Mouse (Mus musculus): Measurements from ENCODE around the gene Sh3gl1. TPM values are rescaled to one million over a fixed set of nuclear protein-coding genes. Genes with fewer than 3 reads are reported as not detected.
A peak's percentile ranks its signal among the peaks of the same experiment; 100 is the strongest.
"Not testable (repeated sequence)": the region's sequence is repeated elsewhere in the genome, so short reads cannot be mapped to it uniquely, and the experiment has no call there.

Gene Sh3gl1
- 131 and 138 TPM in 2 replicates for polyA plus RNA-seq (2016; fragmentation: Nextera tagmentation; extraction: Ambion mirVana)

DNA sequence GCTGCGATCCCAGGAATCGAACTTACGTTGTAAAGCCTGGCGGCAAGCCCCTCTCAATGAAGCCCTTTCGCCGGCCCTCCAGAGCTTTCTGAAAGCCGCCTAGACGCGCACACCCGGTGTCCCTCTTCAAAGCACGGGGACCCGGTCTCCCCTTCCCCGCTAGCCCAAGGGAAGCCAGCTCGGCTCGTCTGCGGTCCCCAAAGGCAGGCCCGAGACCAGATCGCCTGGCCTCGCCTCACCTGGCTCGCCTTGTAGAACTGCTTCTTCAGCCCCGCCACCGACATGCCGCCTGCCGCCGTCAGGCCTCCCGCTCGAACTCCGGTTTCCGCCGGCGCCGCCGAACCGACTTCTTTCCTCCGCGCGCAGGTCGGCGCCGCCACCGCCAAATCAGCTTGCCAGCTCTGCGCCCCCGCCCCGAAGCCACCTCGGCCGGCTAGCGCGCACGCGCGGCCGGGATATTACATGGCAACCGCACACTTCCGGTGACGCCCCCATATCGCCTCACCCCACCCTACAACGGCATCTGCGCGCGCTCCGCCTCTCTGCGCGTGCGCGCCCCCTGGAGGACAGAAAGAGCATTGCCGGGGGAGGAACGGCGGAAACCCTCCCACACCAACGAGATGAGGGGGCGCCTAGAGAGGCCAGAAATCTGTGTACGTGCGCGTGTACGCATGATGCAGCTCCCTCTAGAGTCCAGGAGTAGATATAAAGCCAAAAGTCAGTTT lies at the start of gene Sh3gl1:
TSS of gene Sh3gl1 (minus strand) at position 460 of the 725 bp plus-strand sequence.
- Histone ChIP-seq H3K4me3 (peak within 1 kb of the TSS; percentile 85), H3K27ac (replicated peaks) (peak within 1 kb of the TSS; percentile 90), H3K4me2 (replicated peaks) (peak within 1 kb of the TSS; percentile 67), H3K4me1 (peaks cover 36% of the 10 kb centered on the region), H3K9ac (replicated peaks) (peak within 1 kb of the TSS; percentile 87), H3K27me3 (no peaks in the 10 kb centered on the region), H3K9me3 (no peaks in the 10 kb centered on the region), H3K36me3 (peaks cover 26% of the 10 kb centered on the region)
- peak; percentile 90 for ATAC-seq (ENCODE audit: low FRiP score, low read depth)
- WGBS: under 1% methylated on average over 74 of the region's 74 CpGs

- Histone ChIP-seq H3K9ac (replicated peaks) (peak overlapping the region; percentile 98), H3K4me1 (peaks cover 31% of the 10 kb centered on the region), H3K9me3 (no peaks in the 10 kb centered on the region), H3K4me2 (replicated peaks) (peak overlapping the region; percentile 99), H3K36me3 (peaks cover 22% of the 10 kb centered on the region), H3K4me3 (peak overlapping the region; percentile 94), H3K27me3 (no peaks in the 10 kb centered on the region), H3K27ac (replicated peaks) (peak overlapping the region; percentile 65)
- peak; percentile 47 for ATAC-seq (ENCODE audit: low FRiP score, low read depth)
- WGBS: 8% methylated on average over 8 of the region's 8 CpGs
These were observed 44.5 kb upstream of the Sh3gl1 start for GRCm38 (mm10) chr17:56080781-56081585.

DNA sequence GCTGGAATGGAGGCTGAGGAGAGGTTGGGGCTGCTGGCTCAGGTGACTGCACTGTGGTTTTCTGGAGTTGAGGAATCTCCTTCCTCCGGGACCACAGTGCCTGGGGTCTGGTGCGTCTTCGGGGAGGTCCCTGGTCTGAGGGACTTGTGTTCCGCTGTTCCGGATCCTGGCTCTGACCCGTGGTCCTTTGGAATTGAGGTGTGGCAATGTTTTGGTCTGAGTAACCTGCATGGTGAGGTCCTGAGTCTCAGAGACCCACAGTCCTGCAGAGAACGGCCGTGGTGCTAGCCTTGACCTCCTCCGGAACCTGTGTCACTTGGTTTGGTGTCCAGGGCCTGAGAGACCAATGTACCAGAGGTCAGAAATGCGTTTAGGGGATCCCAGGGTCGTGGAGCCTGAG lies 43.5 kb upstream of the Sh3gl1 start:
- peak overlapping the region; percentile 99 for H3K4me2 ChIP-seq (replicated peaks)
- H3K4me1 ChIP-seq: peaks cover 37% of the 10 kb centered on the region
- peak overlapping the region; percentile 75 for H3K27ac ChIP-seq (replicated peaks)
- peak overlapping the region; percentile 98 for H3K9ac ChIP-seq (replicated peaks)
- no peaks in the 10 kb centered on the region for H3K27me3 ChIP-seq
- H3K9me3 ChIP-seq: no peaks in the 10 kb centered on the region
- H3K4me3 ChIP-seq: peak overlapping the region; percentile 94
- H3K36me3 ChIP-seq: peaks cover 17% of the 10 kb centered on the region
- ATAC-seq (ENCODE audit: low FRiP score, low read depth): no peak
- WGBS: 1% methylated on average over 11 of the region's 11 CpGs

DNA sequence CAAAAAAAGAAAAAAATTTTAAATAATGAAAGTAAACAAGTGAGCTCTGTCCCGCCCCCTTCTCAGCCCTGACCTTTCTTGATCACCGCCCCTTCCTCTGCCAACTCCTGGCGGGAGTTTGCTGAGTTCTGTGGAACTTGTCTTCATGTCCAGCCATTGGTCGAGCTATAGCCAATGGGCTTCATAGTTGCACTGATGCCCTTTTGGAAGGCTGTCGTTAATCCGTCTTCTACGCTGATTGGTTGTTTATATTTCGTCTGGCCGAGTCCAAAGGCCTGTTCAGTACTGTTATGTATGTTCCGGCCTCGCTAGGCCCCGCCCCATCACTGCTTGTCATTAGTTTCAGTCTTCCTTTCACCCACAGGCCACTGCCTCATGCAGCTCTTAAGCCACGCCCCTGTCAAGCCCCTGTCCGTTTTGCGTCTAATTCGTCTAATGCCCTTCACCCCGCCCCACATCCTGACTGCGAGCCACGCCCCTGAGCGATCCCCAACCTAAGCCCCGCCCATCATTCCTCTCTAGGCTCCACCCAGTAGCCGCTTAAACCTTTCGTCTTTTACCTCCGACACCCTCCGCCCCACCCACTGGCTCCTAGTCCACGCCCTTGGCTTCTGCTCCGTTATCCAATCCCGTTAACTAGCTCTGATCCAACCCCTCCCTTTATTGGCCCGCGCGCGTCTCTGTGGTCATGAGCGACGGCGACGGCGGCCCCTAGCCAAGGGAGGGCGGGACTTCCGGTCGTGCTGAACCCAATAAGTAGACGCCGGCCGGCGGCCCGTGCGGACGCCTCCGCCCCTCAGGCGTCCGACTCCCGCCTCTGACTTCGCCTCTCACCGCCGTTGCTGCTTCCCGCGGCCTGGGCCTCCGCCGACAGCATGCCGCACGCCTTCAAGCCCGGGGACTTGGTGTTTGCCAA lies 42.7 kb upstream of the Sh3gl1 start, which contains the start of gene Hdgfl2:
TSS of gene Hdgfl2 (plus strand) at position 755 of the 916 bp plus-strand sequence.
- H3K36me3 ChIP-seq: peaks cover 12% of the 10 kb centered on the region
- under 1% methylated on average over 61 of the region's 61 CpGs for WGBS
- H3K9me3 ChIP-seq: no peaks in the 10 kb centered on the region
- H3K27me3 ChIP-seq: no peaks in the 10 kb centered on the region
- H3K27ac ChIP-seq (replicated peaks): peak within 1 kb of the TSS; percentile 75
- peak within 1 kb of the TSS; percentile 94 for H3K4me3 ChIP-seq
- peak within 1 kb of the TSS; percentile 98 for H3K9ac ChIP-seq (replicated peaks)
- H3K4me1 ChIP-seq: peaks cover 41% of the 10 kb centered on the region
- peak; percentile 94 for ATAC-seq (ENCODE audit: low FRiP score, low read depth)
- H3K4me2 ChIP-seq (replicated peaks): peak within 1 kb of the TSS; percentile 99

DNA sequence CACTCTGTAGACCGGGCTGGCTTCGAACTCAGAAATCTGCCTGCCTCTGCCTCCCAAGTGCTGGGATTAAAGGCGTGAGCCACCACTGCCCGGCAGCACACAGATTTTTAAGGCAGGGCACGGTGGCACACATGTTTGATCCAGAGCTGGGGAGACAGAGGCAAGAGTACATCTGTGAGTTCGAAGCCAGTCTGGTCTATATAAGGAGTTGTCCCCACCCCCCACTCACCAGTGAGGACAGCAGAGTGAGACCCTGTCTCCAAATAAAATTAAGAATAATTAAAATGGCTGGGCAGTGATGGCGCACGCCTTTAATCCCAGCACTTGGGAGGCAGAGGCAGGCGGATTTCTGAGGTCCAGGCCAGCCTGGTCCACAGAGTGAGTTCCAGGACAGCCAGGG lies 41.9 kb upstream of the Sh3gl1 start:
- H3K4me3 ChIP-seq: peak overlapping the region; percentile 94; the same call in 1 of the 2 replicates
- H3K9me3 ChIP-seq; H3K27me3 ChIP-seq; H3K36me3 ChIP-seq; ATAC-seq (ENCODE audit: low FRiP score, low read depth); H3K9ac ChIP-seq (replicated peaks): not testable (repeated sequence)
- H3K4me1 ChIP-seq: peaks cover 46% of the 10 kb centered on the region
- H3K27ac ChIP-seq (replicated peaks): peak overlapping the region; percentile 39; the same call in 1 of the 2 replicates
- 72% methylated on average over 9 of the region's 9 CpGs for WGBS
- H3K4me2 ChIP-seq (replicated peaks): peak overlapping the region; percentile 99

DNA sequence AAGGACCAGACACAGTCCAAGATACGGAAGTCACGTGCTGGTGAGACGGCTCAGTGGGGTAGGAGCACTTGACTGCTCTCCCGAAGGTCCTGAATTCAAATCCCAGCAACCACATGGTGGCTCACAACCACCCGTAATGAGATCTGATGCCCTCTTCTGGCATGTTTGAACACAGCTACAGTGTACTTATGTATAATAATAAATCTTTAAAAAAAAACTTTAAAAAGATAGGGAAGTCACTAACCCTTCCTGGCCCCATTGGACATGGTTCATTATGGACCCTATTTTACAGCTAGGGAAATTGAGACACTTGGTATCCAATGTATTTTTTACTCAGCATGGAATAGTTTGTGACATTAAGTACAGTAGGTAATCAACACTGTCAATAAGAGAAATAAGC lies 41.1 kb upstream of the Sh3gl1 start:
- no peak overlapping the region for H3K4me3 ChIP-seq
- peaks cover 3% of the 10 kb centered on the region; the same call in 1 of the 2 replicates for H3K36me3 ChIP-seq
- WGBS: 86% methylated on average over 5 of the region's 5 CpGs
- no peaks in the 10 kb centered on the region for H3K9me3 ChIP-seq
- peaks cover 45% of the 10 kb centered on the region for H3K4me1 ChIP-seq
- H3K27ac ChIP-seq (replicated peaks): no peak overlapping the region
- no peak for ATAC-seq (ENCODE audit: low FRiP score, low read depth)
- no peak overlapping the region for H3K9ac ChIP-seq (replicated peaks)
- no peak overlapping the region for H3K4me2 ChIP-seq (replicated peaks)
- no peaks in the 10 kb centered on the region for H3K27me3 ChIP-seq

GRCm38 (mm10) chr17:56074827-56075208 lies 38.4 kb upstream of the Sh3gl1 start, which contains the start of gene Ubxn6:
Ubxn6 (minus strand) TSS chr17:56075028.
- no peaks in the 10 kb centered on the region for H3K9me3 ChIP-seq
- H3K9ac ChIP-seq (replicated peaks): peak within 1 kb of the TSS; percentile 58
- H3K4me2 ChIP-seq (replicated peaks): peak within 1 kb of the TSS; percentile 66
- under 1% methylated on average over 35 of the region's 35 CpGs for WGBS
- H3K27ac ChIP-seq (replicated peaks): peak within 1 kb of the TSS; percentile 83
- no peaks in the 10 kb centered on the region for H3K27me3 ChIP-seq
- ATAC-seq (ENCODE audit: low FRiP score, low read depth): peak; percentile 50
- H3K4me1 ChIP-seq: peaks cover 20% of the 10 kb centered on the region; the same call in 1 of the 2 replicates
- H3K4me3 ChIP-seq: peak within 1 kb of the TSS; percentile 54
- H3K36me3 ChIP-seq: peaks cover 28% of the 10 kb centered on the region

DNA sequence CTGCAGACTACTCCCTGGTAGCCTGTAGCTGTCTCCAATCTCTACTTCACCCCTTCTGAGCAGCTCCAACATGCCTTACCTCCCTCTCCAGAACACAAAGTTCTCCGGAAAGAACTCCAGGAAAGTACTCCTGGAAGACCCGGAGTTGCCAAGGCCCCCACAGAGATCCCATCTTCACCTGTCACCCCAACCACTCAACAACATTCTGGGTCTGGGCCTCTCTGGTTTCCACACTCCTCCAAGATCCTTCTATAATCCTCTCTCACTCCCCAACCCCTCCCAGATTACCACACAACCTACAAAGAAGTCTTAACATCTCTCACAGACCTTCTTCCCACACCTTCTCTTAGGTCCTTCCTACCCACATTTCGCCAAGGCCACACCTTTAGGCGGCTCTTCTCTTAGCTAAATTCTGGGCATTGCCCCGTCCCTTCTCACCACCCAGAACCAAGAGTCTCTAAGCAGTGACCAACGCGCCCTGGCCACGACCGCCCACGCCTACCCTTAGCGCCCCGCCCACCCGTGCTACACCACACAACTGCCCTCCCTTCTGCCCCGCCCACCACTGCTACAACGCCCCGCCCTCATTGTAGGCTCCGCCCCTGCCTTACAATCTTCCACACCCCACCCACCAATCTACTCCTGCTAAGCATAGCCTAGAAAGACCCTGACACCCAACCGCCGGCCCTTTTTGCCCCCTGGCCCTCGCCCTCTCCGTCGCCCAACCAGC lies 37.8 kb upstream of the Sh3gl1 start:
- 9% methylated on average over 21 of the region's 22 CpGs for whole genome bisulfite sequencing
- H3K27ac ChIP-seq (replicated peaks): peak overlapping the region; percentile 83
- H3K4me1 ChIP-seq: peaks cover 20% of the 10 kb centered on the region; the same call in 1 of the 2 replicates
- peak overlapping the region; percentile 58 for H3K9ac ChIP-seq (replicated peaks)
- peak overlapping the region; percentile 66 for H3K4me2 ChIP-seq (replicated peaks)
- H3K36me3 ChIP-seq: peaks cover 33% of the 10 kb centered on the region
- peak; percentile 14 for ATAC-seq (ENCODE audit: low FRiP score, low read depth)
- peak overlapping the region; percentile 54 for H3K4me3 ChIP-seq
- no peaks in the 10 kb centered on the region for H3K9me3 ChIP-seq
- no peaks in the 10 kb centered on the region for H3K27me3 ChIP-seq

DNA sequence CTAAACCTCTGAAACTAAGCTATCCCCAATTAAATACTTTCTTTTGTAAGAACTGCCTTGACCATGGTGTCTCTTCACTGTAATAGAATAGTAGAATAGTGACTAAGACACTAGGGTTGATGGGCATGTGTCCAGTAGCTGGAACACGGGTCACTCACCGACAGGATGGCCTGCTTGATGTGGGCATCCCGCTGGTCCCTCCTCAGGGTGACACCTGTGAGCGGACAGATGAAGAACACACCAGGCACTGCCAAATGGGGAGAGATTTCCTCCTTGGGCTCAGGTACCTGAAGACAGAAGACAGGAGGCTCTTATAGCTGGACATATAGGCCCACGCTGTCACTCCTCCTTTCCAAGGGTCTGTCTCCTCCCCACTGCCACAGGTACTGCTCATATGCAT lies 35.8 kb upstream of the Sh3gl1 start:
- Histone ChIP-seq H3K4me1 (peaks cover 15% of the 10 kb centered on the region; the same call in 1 of the 2 replicates), H3K9ac (replicated peaks) (0 out of 2 replicates have a peak overlapping the region, but pooled peaks have one; percentile 2), H3K27ac (replicated peaks) (no peak overlapping the region), H3K9me3 (no peaks in the 10 kb centered on the region), H3K4me2 (replicated peaks) (no peak overlapping the region), H3K4me3 (no peak overlapping the region), H3K27me3 (no peaks in the 10 kb centered on the region), H3K36me3 (peaks cover 53% of the 10 kb centered on the region)
- ATAC-seq (ENCODE audit: low FRiP score, low read depth): no peak
- 95% methylated on average over 5 of the region's 5 CpGs for WGBS

GRCm38 (mm10) chr17:56071126-56071525 lies 34.7 kb upstream of the Sh3gl1 start:
- peaks cover 65% of the 10 kb centered on the region for H3K36me3 ChIP-seq
- no peaks in the 10 kb centered on the region for H3K9me3 ChIP-seq
- peaks cover 15% of the 10 kb centered on the region; the same call in 1 of the 2 replicates for H3K4me1 ChIP-seq
- no peak overlapping the region for H3K4me3 ChIP-seq
- no peaks in the 10 kb centered on the region for H3K27me3 ChIP-seq
- H3K9ac ChIP-seq (replicated peaks): no peak overlapping the region
- no peak overlapping the region for H3K4me2 ChIP-seq (replicated peaks)
- no peak for ATAC-seq (ENCODE audit: low FRiP score, low read depth)
- H3K27ac ChIP-seq (replicated peaks): no peak overlapping the region

DNA sequence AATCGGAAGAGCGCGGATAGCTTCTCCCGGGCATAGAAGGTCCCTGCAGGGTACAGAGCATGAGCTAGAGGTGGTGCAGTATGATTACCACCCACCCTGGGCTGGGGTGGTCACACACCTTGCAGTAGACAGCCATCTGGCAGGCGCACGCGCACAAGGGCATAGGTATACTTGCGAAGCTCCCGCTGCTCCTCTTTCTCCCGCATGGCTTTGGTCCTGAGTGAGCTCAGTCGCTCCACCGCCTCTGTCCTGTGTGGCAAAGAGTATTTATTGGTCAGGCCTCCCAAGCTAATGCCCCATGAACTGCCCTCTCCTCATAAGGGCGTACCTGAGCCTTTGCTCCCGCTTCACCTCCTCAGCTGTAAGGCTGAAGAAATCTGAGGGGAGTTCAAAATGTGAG lies 32.6 kb upstream of the Sh3gl1 start:
- Histone ChIP-seq H3K9me3 (no peaks in the 10 kb centered on the region), H3K9ac (replicated peaks) (no peak overlapping the region), H3K27me3 (no peaks in the 10 kb centered on the region), H3K4me2 (replicated peaks) (no peak overlapping the region), H3K27ac (replicated peaks) (no peak overlapping the region), H3K4me3 (no peak overlapping the region), H3K4me1 (peaks cover 5% of the 10 kb centered on the region; the same call in 1 of the 2 replicates), H3K36me3 (peaks cover 85% of the 10 kb centered on the region)
- WGBS: 97% methylated on average over 14 of the region's 14 CpGs
- no peak for ATAC-seq (ENCODE audit: low FRiP score, low read depth)

All from midbrain, embryonic 12.5 days (tissue).